Mouse (Mus musculus): ENCODE measurements at regions not wholly inside any gene's neighbourhood (a gene's known extent, or its start where the extent isn't known, plus 50 kb on each side); places are given as distances from the start of the nearest gene placed in this dataset.

- TF ChIP-seq CTCF (IDR thresholded peaks at IDR 0.05; ENCODE audit: control insufficient read depth, insufficient read depth, insufficient replicate concordance, low read depth, low read length) = no peak
- TF ChIP-seq POLR2A (IDR thresholded peaks at IDR 0.05; ENCODE audit: control insufficient read depth, low read depth, low read length) = no peak
These were observed 119.2 kb downstream of the Snx18 start for GRCm38 (mm10) chr13:113499079-113499710.

All from testis, adult 2 months (tissue).